Mouse (Mus musculus): ENCODE measurements at regions not wholly inside any gene's neighbourhood (a gene's known extent, or its start where the extent isn't known, plus 50 kb on each side); places are given as distances from the start of the nearest gene placed in this dataset.

GRCm38 (mm10) chr15:50408985-50409384, 3475.7 kb upstream of the Gm7489 start:
- TF ChIP-seq CTCF (IDR thresholded peaks at IDR 0.05) (no peak), POLR2A (IDR thresholded peaks at IDR 0.05; ENCODE audit: insufficient read depth, low read depth, low read length) (no peak)
